Mouse (Mus musculus) T-helper 17 cell (primary cell): Measurements from ENCODE around the gene Hist1h4j.

Experiments
- in situ Hi-C, 2 experiments: fragments of 300-600 bp; cut with MboI, MseI; formaldehyde crosslinking; loops; 1 replicate in 1 of 2; 2 replicates in 1 of 2; pipeline ENCODE4 v1.15.1; 2025; ENCODE audit warnings: high pct_unique_total_duplicates in 2 of 2

The Hist1h4j gene

DNA sequence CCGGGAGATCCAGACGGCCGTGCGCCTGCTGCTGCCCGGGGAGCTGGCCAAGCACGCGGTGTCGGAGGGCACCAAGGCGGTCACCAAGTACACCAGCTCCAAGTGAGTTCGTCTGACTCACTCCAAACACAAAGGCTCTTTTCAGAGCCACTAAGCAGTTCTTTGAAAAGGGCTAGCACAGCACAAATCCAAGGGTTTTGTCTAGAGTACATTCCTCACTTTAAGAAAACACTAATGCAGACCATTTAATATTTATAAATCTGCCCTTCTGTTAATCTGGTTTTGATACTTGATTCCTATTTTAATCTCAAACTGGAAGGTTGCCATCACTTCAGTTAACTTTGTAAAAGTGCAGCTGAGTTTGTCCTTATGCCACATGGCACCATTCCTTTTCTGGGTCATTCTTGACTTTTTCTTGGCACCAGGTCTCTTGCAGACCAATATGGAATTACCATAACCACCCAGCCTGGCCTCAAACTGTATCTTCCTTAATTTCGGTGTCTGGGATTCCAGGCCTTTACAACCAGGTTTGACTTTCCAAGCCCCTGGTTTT, 12.4 kb upstream of the Hist1h4j start:
- in situ Hi-C loops, result loop anchor here in 1 of 2 experiments (5.0 to 25.0 kb wide), 2 partner anchors 1690 to 1850 kb away; partner anchors contain the start of genes Abt1, Hist1h2ad, Hist1h2ae and Hist1h2bf

DNA sequence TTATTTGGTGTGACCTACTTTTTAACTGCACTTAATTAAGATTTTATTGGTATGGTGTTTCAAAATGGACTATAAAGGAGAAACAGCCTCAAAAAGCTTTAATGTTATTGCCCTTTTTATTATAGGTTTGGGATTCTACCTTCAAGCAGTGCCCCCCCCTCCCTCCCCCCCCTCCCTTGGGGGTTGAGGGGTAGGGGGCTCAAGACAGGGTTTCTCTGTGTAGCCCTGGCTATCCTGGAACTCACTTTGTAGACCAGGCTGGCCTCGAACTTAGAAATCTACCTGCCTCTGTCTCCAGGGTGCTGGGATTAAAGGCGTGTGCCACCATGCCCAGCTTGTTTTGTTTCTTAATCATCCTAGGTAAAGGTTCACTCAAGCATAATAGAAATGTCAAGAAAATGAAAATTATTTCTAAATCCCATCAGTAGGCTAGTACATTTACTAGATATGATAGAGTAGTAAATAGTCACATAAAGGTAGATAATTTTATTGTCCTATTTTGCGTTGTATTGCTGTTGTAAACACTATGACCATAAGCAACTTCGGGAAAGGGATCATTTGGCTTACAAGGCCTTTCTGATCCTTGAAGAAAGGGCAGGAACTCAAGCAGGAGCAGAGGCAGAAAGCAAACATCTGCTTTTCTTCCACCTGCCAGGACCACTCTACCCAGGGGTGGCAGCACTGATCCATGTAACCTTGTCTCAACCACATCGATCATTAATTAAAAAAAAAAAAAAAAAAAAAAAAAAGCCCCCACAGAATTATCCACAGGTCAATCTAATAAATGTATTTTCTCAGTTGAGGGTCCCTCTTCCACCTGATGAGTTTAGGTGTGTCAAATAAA, 11.6 kb upstream of the Hist1h4j start:
- in situ Hi-C loops, result loop anchor here in 1 of 2 experiments (5.0 to 25.0 kb wide), 2 partner anchors 1689 to 1849 kb away; partner anchors contain the start of genes Abt1, Hist1h2ad, Hist1h2ae and Hist1h2bf

DNA sequence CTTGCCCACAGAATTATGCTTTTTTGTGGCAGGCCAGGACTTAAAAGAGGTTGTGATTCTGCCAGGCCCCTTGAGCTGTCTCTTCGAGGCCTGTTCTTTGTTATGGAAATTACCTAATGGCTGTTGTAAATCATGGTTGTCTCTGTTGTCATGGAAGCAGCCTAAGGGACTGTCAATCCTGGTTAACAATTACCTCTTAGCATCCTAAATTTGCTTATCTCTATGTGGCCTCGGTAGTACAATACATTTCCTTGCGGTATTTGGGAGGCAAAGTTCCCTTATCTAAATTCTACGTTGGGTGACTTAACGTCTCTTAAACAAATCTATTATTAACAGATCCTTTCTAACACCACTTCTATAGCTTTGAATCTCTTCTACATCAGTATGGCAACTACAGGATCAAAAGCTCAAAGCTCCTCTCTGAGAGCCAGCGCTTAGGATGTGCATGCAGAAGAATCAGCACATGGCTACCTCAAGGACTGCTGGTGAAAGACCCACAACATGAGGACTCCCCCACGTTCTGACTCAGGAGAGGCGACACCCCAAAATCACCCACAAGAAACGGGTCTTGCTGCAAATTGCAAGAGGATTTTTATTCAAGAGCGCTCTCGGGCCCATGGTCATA, 6.8 kb upstream of the Hist1h4j start:
- in situ Hi-C loops, result loop anchor here in 1 of 2 experiments (25.0 kb wide), 1 partner anchor 541 kb away; the partner anchor contains the start of gene Trim27

DNA sequence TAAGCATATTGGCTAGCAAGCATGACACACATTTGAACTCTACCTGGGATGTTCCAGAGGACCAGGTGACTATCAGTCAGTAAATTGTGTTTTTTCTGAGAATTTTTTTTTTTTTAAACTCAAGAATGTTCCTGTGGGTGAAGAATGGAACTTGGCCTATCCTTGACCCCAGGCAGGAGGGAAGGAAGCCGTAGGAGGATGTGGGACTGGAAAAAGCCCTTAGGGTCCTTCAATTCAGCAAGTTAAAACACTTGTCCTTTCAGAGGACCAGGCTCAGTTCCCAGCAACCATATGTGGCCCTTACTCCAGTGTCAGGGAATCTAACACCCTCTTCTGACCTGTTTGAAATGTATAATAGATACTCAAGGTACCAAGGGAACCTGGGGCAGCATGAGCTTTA, 5.3 kb upstream of the Hist1h4j start:
- in situ Hi-C loops, result loop anchor here in 1 of 2 experiments (25.0 kb wide), 1 partner anchor 542 kb away; the partner anchor contains the start of gene Trim27

DNA sequence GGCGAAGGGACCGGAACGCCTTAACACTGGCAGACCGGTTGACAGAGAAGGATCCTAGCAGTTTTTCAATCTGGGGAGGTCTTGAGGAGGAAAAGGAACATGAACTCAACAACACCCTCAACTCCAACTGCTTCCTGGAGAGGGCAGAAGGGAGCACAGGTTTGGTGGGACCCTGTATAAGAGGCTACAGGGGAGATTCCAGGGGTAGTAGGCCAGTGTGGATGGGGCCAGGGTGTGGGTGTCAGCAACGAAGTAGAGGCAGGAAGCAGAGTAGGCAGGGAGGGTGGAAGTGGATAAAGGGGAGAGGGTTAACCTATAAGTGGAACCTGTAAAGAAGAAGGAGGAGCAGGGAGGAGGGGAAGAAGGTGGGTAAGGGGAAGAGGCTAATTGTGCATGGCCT, 1.4 kb upstream of the Hist1h4j start:
- in situ Hi-C loops, result loop anchor here (5.0 to 25.0 kb wide), 4 partner anchors 101 to 546 kb away; partner anchors contain the start of genes Hist1h2ap (in 1 of the 2), Hist1h2br (in 1 of the 2), Hist1h4n (in 1 of the 2) and Trim27 (in 1 of the 2)

DNA sequence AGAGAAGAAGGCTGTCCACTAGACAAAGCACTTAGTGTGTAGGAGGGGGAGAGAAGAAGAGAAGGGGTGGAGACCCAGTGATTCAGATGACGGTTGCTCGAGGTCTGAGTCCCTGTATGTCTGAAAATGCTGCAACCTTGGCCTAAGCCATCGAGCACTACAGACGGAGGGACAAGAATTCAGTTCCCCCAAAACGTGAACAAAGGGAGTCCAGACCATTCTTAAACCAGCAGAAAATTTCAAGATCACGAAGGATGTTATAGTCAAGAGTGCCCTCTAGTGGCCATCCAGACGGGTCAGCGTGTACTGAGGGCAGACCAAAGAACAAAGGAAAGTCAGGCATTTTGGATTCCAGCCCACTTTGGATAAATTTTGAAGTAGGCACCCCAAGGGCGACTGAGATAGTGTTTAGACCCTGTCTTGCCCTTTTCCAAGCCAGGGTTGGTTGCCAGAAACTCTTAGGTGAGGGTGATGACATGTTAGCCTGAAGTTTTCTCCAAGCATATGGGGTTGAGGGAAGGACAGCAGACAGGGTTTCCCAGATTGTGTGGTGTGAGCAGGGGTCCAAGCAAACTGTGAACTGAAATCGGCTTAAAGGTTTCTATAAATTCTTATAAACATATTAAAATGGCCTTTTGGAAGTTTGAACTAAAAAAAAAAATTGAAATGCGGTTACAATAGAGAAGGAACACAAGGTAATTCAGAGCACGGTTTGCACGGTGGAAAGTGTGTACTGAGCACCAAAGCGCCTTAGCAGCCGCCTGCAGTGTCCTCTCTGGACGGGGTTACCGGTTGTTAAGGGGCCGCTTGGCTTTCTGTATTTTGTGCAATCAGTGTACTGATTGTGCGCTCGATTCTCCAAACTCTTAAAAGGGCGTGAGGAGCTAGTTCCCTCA, 606 bp upstream of the Hist1h4j start:
- in situ Hi-C loops, result loop anchor here (5.0 to 25.0 kb wide), 4 partner anchors 101 to 547 kb away; partner anchors contain the start of genes Hist1h2ap (in 1 of the 2), Hist1h2br (in 1 of the 2), Hist1h4n (in 1 of the 2) and Trim27 (in 1 of the 2)

DNA sequence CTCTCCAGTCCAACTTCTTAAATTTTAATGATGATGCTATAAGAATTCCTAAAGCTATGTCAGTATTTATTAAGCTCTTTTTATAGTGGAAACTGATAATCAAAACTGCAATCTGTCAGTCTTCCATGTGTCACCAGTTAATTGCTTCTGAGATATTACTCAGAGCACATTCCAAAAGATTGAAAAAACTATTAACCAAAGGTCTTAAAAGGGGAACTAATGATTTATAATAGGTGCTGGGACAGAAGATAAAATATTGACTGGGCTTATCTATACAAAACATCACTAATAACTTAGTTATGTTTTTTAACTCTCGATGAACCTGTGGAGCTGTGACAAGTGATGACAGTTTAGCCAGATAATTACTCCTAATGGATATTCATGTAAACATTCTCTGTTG, 10.1 kb downstream of the Hist1h4j start:
- in situ Hi-C loops, result loop anchor here in 1 of 2 experiments (25.0 kb wide), 1 partner anchor 558 kb away; the partner anchor contains the start of gene Trim27

DNA sequence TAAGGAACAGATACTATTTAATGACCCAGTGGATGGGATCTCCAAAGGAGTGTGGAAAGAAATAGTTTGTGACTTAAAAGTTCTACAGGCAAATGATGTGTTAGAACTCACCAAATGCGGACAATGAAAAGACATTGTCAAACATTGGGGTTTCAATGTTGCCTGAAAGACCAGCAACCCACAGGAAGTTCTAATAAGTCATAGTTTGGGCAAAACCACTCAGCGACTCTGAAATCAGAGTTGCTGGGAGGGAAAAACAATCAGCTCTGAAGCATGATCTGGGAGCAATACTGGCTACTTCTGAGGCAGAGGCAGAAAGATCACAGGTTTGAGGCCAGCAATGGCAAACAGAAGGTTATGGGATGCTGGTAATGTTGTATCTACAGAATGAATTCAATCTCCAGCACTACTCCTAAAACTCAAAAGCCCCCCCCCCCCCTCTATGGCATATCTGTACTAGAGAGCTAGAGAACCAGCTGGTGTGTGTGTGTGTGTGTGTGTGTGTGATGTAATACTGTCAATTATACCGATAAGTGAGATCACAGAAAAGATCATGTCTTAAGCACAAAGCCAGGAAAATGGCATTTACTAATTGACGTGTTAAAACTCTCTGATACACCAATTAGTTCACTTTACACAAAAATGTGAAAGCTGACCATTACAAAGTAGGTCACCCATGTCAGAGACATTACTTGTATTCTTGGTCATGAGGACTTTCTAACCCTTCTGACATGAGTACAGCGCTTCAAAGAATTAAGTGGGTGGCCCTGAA, 14.7 kb downstream of the Hist1h4j start:
- in situ Hi-C loops, result loop anchor here (5.0 to 25.0 kb wide), 2 partner anchors 43 to 562 kb away; partner anchors contain the start of gene Trim27 (in 1 of the 2)

DNA sequence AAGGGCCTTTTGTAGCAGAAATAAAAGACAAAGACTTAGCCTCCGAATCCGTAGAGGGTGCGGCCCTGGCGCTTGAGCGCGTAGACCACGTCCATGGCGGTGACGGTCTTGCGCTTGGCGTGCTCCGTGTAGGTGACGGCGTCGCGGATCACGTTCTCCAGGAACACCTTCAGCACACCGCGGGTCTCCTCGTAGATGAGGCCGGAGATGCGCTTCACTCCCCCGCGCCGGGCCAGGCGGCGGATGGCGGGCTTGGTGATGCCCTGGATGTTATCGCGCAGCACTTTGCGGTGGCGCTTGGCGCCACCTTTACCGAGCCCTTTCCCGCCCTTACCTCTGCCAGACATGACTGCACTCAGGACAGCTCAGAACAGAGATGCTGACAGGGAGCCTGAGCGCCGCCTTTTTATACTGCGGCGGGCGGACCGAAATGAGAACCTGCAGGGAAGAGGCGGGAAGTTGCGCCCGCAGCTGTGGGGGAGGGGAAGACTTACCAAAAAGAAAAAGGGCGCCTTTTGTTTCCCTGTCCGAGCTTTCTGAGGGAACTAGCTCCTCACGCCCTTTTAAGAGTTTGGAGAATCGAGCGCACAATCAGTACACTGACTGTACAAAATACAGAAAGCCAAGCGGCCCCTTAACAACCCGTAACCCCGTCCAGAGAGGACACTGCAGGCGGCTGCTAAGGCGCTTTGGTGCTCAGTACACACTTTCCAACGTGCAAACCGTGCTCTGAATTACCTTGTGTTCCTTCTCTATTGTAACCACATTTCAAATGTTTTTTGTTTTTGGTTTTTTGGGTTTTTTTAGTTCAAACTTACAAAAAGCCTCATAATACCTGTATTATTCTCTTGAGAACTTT, 15.5 kb downstream of the Hist1h4j start, which contains the start of gene Hist1h4k:
Gene Hist1h4k, minus strand, starts transcription at position 347 of the 859 bp plus-strand sequence.
- in situ Hi-C loops, result loop anchor here (5.0 kb wide), 1 partner anchor 42 kb away; no protein-coding TSS in a partner anchor

DNA sequence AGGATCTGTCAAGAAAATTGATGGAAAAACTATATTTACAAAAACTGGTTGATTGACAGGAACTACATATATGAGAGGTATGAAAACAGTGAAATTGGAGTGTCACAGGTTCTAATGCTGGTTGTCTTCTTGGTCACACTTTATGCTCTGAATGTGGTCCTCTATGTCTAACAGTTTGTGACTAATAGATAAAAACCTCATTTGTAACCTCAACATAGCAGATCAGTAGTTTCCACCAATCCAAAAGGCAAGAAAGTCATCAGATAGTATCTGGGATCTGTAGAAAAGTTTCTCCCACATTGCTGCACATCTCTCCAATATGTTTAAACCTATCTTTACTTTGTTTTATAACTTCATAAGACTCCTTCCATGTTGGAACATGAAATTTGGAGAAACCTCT, 16.6 kb downstream of the Hist1h4j start:
- in situ Hi-C loops, result loop anchor here (5.0 kb wide), 1 partner anchor 41 kb away; no protein-coding TSS in a partner anchor

DNA sequence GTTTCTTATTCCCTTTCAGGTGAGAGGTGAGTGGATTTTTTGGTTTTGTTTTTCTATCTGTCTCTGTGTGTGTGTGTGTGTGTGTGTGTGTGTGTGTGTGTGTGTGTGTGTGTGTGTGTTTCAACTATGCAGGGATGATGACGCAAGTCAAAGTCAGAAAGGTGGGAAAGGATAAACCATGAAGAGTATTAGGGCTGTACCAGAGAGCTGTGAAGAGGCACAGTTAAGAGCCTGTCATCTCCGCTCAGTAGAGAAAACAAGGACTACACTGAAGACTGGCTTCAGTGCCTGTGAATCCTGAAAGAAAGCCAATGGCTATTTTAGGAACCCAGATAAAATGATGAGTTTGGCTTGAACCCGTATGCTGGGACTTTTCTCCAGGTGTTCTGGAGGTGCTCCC, 17.0 kb downstream of the Hist1h4j start:
- in situ Hi-C loops, result loop anchor here (5.0 kb wide), 1 partner anchor 40 kb away; no protein-coding TSS in a partner anchor

DNA sequence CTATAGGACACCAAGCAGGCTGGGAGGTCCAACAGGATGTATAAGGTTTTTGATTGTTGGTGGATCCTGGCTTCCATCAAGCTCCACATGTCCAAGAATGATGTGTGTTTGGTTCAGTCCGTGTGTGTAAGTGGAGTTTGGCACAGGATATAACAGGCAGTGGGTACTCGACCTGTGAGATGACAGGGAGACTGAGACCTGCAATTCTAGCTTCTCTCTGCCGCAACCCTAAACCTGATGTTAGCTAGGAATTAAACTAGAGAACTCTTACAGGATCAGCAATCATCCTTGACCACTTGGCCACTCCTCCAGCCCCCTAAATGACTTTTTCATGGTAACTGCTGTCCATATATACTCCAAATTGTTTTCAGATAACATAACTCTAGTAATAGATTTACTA, 17.5 kb downstream of the Hist1h4j start:
- in situ Hi-C loops, result loop anchor here (5.0 kb wide), 1 partner anchor 40 kb away; no protein-coding TSS in a partner anchor

DNA sequence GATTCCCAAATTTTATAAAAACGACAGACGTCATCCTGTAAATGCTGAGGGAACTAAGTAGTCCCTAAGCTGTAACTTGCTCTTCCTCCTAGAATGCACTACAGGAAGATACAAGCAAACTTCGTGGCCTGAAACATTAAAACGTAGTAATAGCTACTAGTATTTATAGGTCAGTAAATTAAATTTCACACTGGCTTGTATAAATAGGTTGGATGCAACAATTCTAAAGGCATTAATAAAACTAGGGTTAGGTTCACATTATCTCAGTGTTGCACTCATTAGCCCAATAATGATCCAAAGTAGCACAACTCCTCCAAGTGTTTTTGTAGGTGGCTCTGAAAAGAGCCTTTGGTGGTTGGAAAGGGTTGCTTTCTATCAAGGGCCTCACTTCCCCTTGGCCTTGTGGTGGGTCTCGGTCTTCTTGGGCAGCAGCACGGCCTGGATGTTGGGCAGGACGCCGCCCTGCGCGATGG, 18.2 kb downstream of the Hist1h4j start:
- in situ Hi-C loops, result loop anchor here (5.0 kb wide), 1 partner anchor 39 kb away; no protein-coding TSS in a partner anchor

DNA sequence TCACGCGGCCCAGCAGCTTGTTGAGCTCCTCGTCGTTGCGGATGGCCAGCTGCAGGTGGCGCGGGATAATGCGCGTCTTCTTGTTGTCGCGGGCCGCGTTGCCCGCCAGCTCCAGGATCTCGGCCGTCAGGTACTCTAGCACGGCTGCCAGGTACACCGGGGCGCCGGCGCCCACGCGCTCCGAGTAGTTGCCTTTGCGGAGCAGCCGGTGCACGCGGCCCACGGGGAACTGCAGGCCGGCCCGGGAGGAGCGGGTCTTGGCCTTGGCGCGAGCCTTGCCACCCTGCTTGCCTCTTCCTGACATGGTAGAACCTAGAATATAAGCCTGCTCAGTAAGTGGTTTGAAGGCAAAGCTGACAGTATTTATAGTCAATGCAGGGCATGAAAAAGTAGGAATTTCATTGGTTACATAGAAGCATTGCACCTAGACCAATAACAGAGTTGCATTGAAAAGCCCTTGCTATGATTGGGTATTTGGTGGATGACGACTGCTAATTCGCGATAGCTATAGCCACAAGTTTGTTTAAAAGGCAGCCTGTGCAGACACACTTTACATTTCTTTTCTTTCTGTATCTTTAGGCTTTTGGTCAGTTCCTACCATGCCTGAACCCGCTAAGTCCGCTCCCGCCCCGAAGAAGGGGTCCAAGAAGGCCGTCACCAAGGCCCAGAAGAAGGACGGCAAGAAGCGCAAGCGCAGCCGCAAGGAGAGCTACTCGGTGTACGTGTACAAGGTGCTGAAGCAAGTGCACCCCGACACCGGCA, 18.8 kb downstream of the Hist1h4j start, which contains the start of the genes Hist1h2ak and Hist1h2bn:
Gene Hist1h2ak, minus strand, starts transcription at position 304 of the 762 bp plus-strand sequence.
Gene Hist1h2bn, plus strand, starts transcription at position 600 of the 762 bp plus-strand sequence.
- in situ Hi-C loops, result loop anchor here (5.0 kb wide), 1 partner anchor 39 kb away; no protein-coding TSS in a partner anchor

DNA sequence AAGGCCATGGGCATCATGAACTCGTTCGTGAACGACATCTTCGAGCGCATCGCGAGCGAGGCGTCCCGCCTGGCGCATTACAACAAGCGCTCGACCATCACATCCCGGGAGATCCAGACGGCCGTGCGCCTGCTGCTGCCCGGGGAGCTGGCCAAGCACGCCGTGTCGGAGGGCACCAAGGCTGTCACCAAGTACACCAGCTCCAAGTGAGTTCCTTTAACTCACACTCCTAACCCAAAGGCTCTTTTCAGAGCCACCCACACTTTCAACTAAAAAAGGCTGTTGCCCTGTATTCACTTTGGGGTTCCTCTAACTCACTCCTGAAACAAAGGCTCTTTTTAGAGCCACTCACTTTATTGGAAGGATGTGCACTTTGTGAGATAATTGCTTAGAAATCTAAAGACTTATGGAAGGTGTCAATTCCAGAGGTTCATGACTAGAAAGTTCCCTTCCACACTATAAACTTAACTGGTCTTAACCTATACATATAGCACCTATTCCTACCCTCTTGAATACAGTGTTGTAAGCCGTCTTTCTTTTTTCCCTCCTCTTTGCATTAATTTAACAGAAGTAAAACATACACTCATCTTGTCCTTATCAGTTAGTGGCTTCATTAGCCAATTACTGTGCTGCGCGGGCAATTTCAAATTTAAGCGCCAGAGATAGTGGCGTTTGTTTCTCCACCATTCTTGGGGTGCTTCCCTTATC, 19.6 kb downstream of the Hist1h4j start:
- in situ Hi-C loops, result loop anchor here (5.0 kb wide), 1 partner anchor 38 kb away; no protein-coding TSS in a partner anchor

DNA sequence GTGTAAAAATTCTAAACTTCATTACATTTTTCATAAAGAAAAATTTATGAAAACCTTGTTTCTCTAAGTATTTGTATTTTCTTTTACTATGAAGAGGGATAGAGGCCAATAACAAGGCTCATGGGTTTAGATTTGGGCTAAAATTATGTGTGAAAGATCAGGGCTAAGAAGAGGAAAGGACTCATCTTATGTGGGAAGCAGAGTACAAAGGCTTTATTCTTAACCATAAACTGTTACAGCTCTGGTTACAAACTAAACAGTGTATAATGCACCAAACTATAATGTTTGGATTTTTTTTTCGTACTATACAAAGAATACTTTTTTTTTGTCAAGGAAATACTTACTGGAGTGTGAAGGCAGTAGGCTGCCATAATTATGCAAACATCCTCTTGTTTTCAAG, 20.8 kb downstream of the Hist1h4j start:
- in situ Hi-C loops, result no loop called here
